Mouse (Mus musculus) heart, embryonic 12.5 days (tissue): ENCODE results near the gene Cd70. TPM values are rescaled to one million over a fixed set of nuclear protein-coding genes. Genes with fewer than 3 reads are reported as not detected.

ENCODE experiments used
- ATAC-seq: fragments of 200-750 bp; cut with Nextera tagmentation; 2 replicates; pipeline ENCODE4 v1.8.0; 2017; ENCODE audit warnings: moderate TSS enrichment, moderate library complexity; ENCODE audit not compliant: insufficient number of reproducible peaks, low FRiP score
- H3K27ac ChIP-seq: fragments of 300-500 bp; sonication (generic); 2 replicates; pipeline ENCODE4 v1.5.1; 2016; ENCODE audit warnings: mild to moderate bottlenecking, moderate library complexity; ENCODE audit not compliant: poor library complexity, severe bottlenecking
- H3K27me3 ChIP-seq: fragments of 300-500 bp; sonication (generic); replicated peaks from 2 replicates; pipeline ENCODE4 v1.6.1; 2016; ENCODE audit warnings: mild to moderate bottlenecking, moderate library complexity
- H3K36me3 ChIP-seq: fragments of 300-500 bp; sonication (generic); 2 replicates; pipeline ENCODE4 v1.6.1; 2016; ENCODE audit warnings: mild to moderate bottlenecking, moderate library complexity
- H3K4me1 ChIP-seq: fragments of 300-500 bp; sonication (generic); replicated peaks from 2 replicates; pipeline ENCODE4 v1.6.1; 2016; ENCODE audit warnings: mild to moderate bottlenecking
- H3K4me2 ChIP-seq: fragments of 300-500 bp; sonication (generic); 2 replicates; pipeline ENCODE4 v1.6.1; 2016; ENCODE audit warnings: mild to moderate bottlenecking, moderate library complexity
- H3K4me3 ChIP-seq: fragments of 300-500 bp; sonication (generic); 2 replicates; pipeline ENCODE4 v1.5.1; 2016; ENCODE audit warnings: mild to moderate bottlenecking
- H3K9ac ChIP-seq: fragments of 300-500 bp; sonication (generic); 2 replicates; pipeline ENCODE4 v1.6.1; 2016; ENCODE audit warnings: mild to moderate bottlenecking, moderate library complexity
- H3K9me3 ChIP-seq: fragments of 300-500 bp; sonication (generic); replicated peaks from 2 replicates; pipeline ENCODE4 v1.6.1; 2016; ENCODE audit warnings: mild to moderate bottlenecking, moderate library complexity
- WGBS: fragments of 180-500 bp; shearing (Covaris S2); methylation state at CpG from one replicate; pipeline ENCODE4 v1.1.7; 2016; 5-methylcytosine and 5-hydroxymethylcytosine counted together
- polyA plus RNA-seq: library from polyadenylated mRNA; unstranded; fragments of >200 nt; fragmentation: Nextera tagmentation; extraction: Ambion mirVana; gene quantifications from 2 replicates; pipeline ENCODE4 v1.2.1, GENCODE M21; 2016

The Cd70 gene
- polyA plus RNA-seq = not detected in 2 replicates

- Histone ChIP-seq H3K4me1 (no peaks in the 10 kb centered on the region), H3K9me3 (peaks cover 8% of the 10 kb centered on the region; the same call in 1 of the 2 replicates), H3K4me3 (peak within 1 kb of the TSS; percentile 40), H3K27ac (no peak within 1 kb of the TSS), H3K27me3 (peaks cover 57% of the 10 kb centered on the region), H3K9ac (no peak within 1 kb of the TSS), H3K36me3 (no peaks in the 10 kb centered on the region), H3K4me2 (peak within 1 kb of the TSS; percentile 72)
- no peak for ATAC-seq
- WGBS = 2% methylated on average over 39 of the region's 39 CpGs
These were observed at the start of gene Cd70 for GRCm38 (mm10) chr17:57148994-57149803. Gene Cd70, minus strand, starts transcription at chr17:57149777.

- Histone ChIP-seq H3K27ac (no peak overlapping the region), H3K27me3 (peaks cover 8% of the 10 kb centered on the region; the same call in 1 of the 2 replicates), H3K4me3 (no peak overlapping the region), H3K9ac (no peak overlapping the region), H3K9me3 (no peaks in the 10 kb centered on the region), H3K4me2 (no peak overlapping the region), H3K4me1 (no peaks in the 10 kb centered on the region), H3K36me3 (no peaks in the 10 kb centered on the region)
- no peak for ATAC-seq
- 55% methylated on average over 3 of the region's 3 CpGs for WGBS
These were observed 48.7 kb upstream of the Cd70 start for GRCm38 (mm10) chr17:57198252-57198651.

GRCm38 (mm10) chr17:57195326-57196010 lies 45.9 kb upstream of the Cd70 start:
- no peak overlapping the region for H3K27ac ChIP-seq
- 72% methylated on average over 8 of the region's 8 CpGs for WGBS
- no peaks in the 10 kb centered on the region for H3K27me3 ChIP-seq
- no peaks in the 10 kb centered on the region for H3K36me3 ChIP-seq
- H3K4me1 ChIP-seq = no peaks in the 10 kb centered on the region
- no peak overlapping the region for H3K4me2 ChIP-seq
- no peak for ATAC-seq
- no peak overlapping the region for H3K9ac ChIP-seq
- no peaks in the 10 kb centered on the region for H3K9me3 ChIP-seq
- no peak overlapping the region for H3K4me3 ChIP-seq

- Histone ChIP-seq H3K9ac (no peak overlapping the region), H3K4me3 (no peak overlapping the region), H3K36me3 (no peaks in the 10 kb centered on the region), H3K4me2 (no peak overlapping the region), H3K9me3 (no peaks in the 10 kb centered on the region), H3K27me3 (no peaks in the 10 kb centered on the region), H3K27ac (no peak overlapping the region), H3K4me1 (no peaks in the 10 kb centered on the region)
- WGBS = 72% methylated on average over 3 of the region's 3 CpGs
- no peak for ATAC-seq
These were observed 45.2 kb upstream of the Cd70 start for GRCm38 (mm10) chr17:57194771-57195170.

GRCm38 (mm10) chr17:57194041-57194507 lies 44.5 kb upstream of the Cd70 start, which contains the start of gene Tnfsf14:
Gene Tnfsf14, minus strand, starts transcription at chr17:57194177.
- H3K4me2 ChIP-seq = no peak within 1 kb of the TSS
- H3K9ac ChIP-seq = no peak within 1 kb of the TSS
- no peaks in the 10 kb centered on the region for H3K27me3 ChIP-seq
- H3K27ac ChIP-seq = no peak within 1 kb of the TSS
- no peaks in the 10 kb centered on the region for H3K36me3 ChIP-seq
- no peak within 1 kb of the TSS for H3K4me3 ChIP-seq
- no peaks in the 10 kb centered on the region for H3K4me1 ChIP-seq
- H3K9me3 ChIP-seq = no peaks in the 10 kb centered on the region
- 76% methylated on average over 11 of the region's 11 CpGs for WGBS
- ATAC-seq = no peak

GRCm38 (mm10) chr17:57188510-57189192 lies 39.1 kb upstream of the Cd70 start:
- WGBS = 63% methylated on average over 12 of the region's 12 CpGs
- Histone ChIP-seq H3K27me3 (no peaks in the 10 kb centered on the region), H3K9ac (no peak overlapping the region), H3K36me3 (no peaks in the 10 kb centered on the region), H3K27ac (no peak overlapping the region), H3K4me3 (no peak overlapping the region), H3K9me3 (no peaks in the 10 kb centered on the region), H3K4me2 (no peak overlapping the region), H3K4me1 (no peaks in the 10 kb centered on the region)
- ATAC-seq = no peak

- Histone ChIP-seq H3K36me3 (no peaks in the 10 kb centered on the region), H3K27ac (no peak overlapping the region), H3K4me3 (no peak overlapping the region), H3K4me1 (no peaks in the 10 kb centered on the region), H3K4me2 (no peak overlapping the region), H3K9ac (no peak overlapping the region), H3K27me3 (no peaks in the 10 kb centered on the region), H3K9me3 (no peaks in the 10 kb centered on the region)
- 53% methylated on average over 2 of the region's 2 CpGs for WGBS
- ATAC-seq = no peak
These were observed 36.1 kb upstream of the Cd70 start for GRCm38 (mm10) chr17:57185641-57186040.

GRCm38 (mm10) chr17:57182871-57183270 lies 33.3 kb upstream of the Cd70 start:
- Histone ChIP-seq H3K4me2 (no peak overlapping the region), H3K27ac (no peak overlapping the region), H3K4me3 (no peak overlapping the region), H3K27me3 (no peaks in the 10 kb centered on the region), H3K9me3 (no peaks in the 10 kb centered on the region), H3K36me3 (no peaks in the 10 kb centered on the region), H3K9ac (no peak overlapping the region), H3K4me1 (no peaks in the 10 kb centered on the region)
- WGBS = 56% methylated on average over 3 of the region's 3 CpGs
- no peak for ATAC-seq

GRCm38 (mm10) chr17:57180363-57180762 lies 30.8 kb upstream of the Cd70 start:
- Histone ChIP-seq H3K27me3 (no peaks in the 10 kb centered on the region), H3K27ac (no peak overlapping the region), H3K4me2 (no peak overlapping the region), H3K36me3 (no peaks in the 10 kb centered on the region), H3K4me1 (no peaks in the 10 kb centered on the region), H3K4me3 (no peak overlapping the region), H3K9ac (no peak overlapping the region), H3K9me3 (no peaks in the 10 kb centered on the region)
- WGBS = 26% methylated on average over 8 of the region's 8 CpGs
- ATAC-seq = no peak

GRCm38 (mm10) chr17:57173351-57173750 lies 23.8 kb upstream of the Cd70 start:
- Histone ChIP-seq H3K27ac (no peak overlapping the region), H3K4me3 (no peak overlapping the region), H3K9ac (no peak overlapping the region), H3K36me3 (no peaks in the 10 kb centered on the region), H3K4me2 (no peak overlapping the region), H3K9me3 (no peaks in the 10 kb centered on the region), H3K4me1 (no peaks in the 10 kb centered on the region), H3K27me3 (no peaks in the 10 kb centered on the region)
- no peak for ATAC-seq
- WGBS = 46% methylated on average over 4 of the region's 4 CpGs

GRCm38 (mm10) chr17:57172378-57172777 lies 22.8 kb upstream of the Cd70 start:
- 67% methylated on average over 5 of the region's 5 CpGs for WGBS
- Histone ChIP-seq H3K36me3 (no peaks in the 10 kb centered on the region), H3K9ac (no peak overlapping the region), H3K9me3 (no peaks in the 10 kb centered on the region), H3K4me2 (no peak overlapping the region), H3K4me3 (no peak overlapping the region), H3K27me3 (no peaks in the 10 kb centered on the region), H3K4me1 (no peaks in the 10 kb centered on the region), H3K27ac (no peak overlapping the region)
- ATAC-seq = no peak
